Mouse (Mus musculus) heart, postnatal 0 days (tissue): ENCODE results near the gene Calr. TPM values are rescaled to one million over a fixed set of nuclear protein-coding genes. Genes with fewer than 3 reads are reported as not detected.
A peak's percentile ranks its signal among the peaks of the same experiment; 100 is the strongest.

Experiments used
- ATAC-seq: fragments of 200-750 bp; cut with Nextera tagmentation; 2 replicates; pipeline ENCODE4 v1.8.0; 2017; ENCODE audit warnings: low read depth, moderate number of reproducible peaks, moderate library complexity; ENCODE audit not compliant: insufficient read depth
- DNase-seq: peaks from one replicate; pipeline ENCODE4 v3.0.0-alpha.2; 2016; ENCODE audit warnings: low spot score
- H3K27ac ChIP-seq: fragments of 300-500 bp; sonication (generic); 2 replicates; pipeline ENCODE4 v1.5.1; 2014; ENCODE audit warnings: low read depth, mild to moderate bottlenecking
- H3K27me3 ChIP-seq: fragments of 300-500 bp; sonication (generic); 2 replicates; pipeline ENCODE4 v1.6.1; 2014; ENCODE audit warnings: low read length, mixed read lengths; ENCODE audit not compliant: control insufficient read depth, insufficient read depth
- H3K36me3 ChIP-seq: fragments of 300-500 bp; sonication (generic); replicated peaks from 2 replicates; pipeline ENCODE4 v1.6.1; 2014; ENCODE audit warnings: low read length, mixed read lengths; ENCODE audit not compliant: control insufficient read depth, insufficient read depth
- H3K4me1 ChIP-seq: fragments of 300-500 bp; sonication (generic); 2 replicates; pipeline ENCODE4 v1.6.1; 2014; ENCODE audit warnings: antibody characterized with exemption; ENCODE audit not compliant: control insufficient read depth, insufficient read depth
- H3K4me2 ChIP-seq: fragments of 300-500 bp; sonication (generic); 2 replicates; pipeline ENCODE4 v1.6.1; 2014; ENCODE audit warnings: low read depth, mild to moderate bottlenecking, low read length, moderate library complexity
- H3K4me3 ChIP-seq: fragments of 300-500 bp; sonication (generic); 2 replicates; pipeline ENCODE4 v1.5.1; 2014; ENCODE audit warnings: low read depth, low read length
- H3K9ac ChIP-seq: fragments of 300-500 bp; sonication (generic); replicated peaks from 2 replicates; pipeline ENCODE4 v1.6.1; 2014; ENCODE audit warnings: low read depth, low read length, mixed read lengths
- H3K9me3 ChIP-seq: fragments of 300-500 bp; sonication (generic); replicated peaks from 2 replicates; pipeline ENCODE4 v1.6.1; 2016; ENCODE audit warnings: low read length; ENCODE audit not compliant: control insufficient read depth
- CTCF ChIP-seq: IDR thresholded peaks from 2 replicates; pipeline ENCODE4 v1.5.1; 2016; ENCODE audit warnings: antibody characterized with exemption, control low read depth, low read depth
- EP300 ChIP-seq: IDR thresholded peaks from 2 replicates; pipeline ENCODE4 v1.6.1; 2016; ENCODE audit warnings: antibody characterized with exemption, low read depth
- WGBS: fragments of 180-500 bp; shearing (Covaris S2); extraction: QIAGEN DNeasy Blood & Tissue Kit; methylation state at CpG from one replicate; pipeline ENCODE4 v1.1.7; 2014; 5-methylcytosine and 5-hydroxymethylcytosine counted together
- polyA plus RNA-seq: library from polyadenylated mRNA; unstranded; fragments of >200 nt; fragmentation: Nextera tagmentation; extraction: Ambion mirVana; gene quantifications from 2 replicates; pipeline ENCODE4 v1.2.1, GENCODE M21; 2015
- total RNA-seq: library from RNA; depleted of rRNA; stranded (reverse); fragments of >200 nt; gene quantifications from 2 replicates; pipeline ENCODE4 v1.2.3, GENCODE M21; 2014; ENCODE audit warnings: low replicate concordance

Calr gene
- total and polyA plus RNA-seq, 2 experiments from 2014 or later, result 201 to 235 TPM

- 3% methylated on average over 51 of the region's 54 CpGs for WGBS
- TF ChIP-seq EP300 (no peak), CTCF (no peak)
- Histone ChIP-seq H3K4me1 (peaks cover 7% of the 10 kb centered on the region), H3K9ac (peak overlapping the region; percentile 27; the same call in 1 of the 2 replicates), H3K36me3 (peaks cover 18% of the 10 kb centered on the region), H3K27me3 (no peaks in the 10 kb centered on the region), H3K4me3 (peak overlapping the region; percentile 43), H3K27ac (no peak overlapping the region), H3K9me3 (no peaks in the 10 kb centered on the region), H3K4me2 (peak overlapping the region; percentile 77)
- peak; percentile 45 for ATAC-seq
- DNase-seq, result no peak
Observed at GRCm38 (mm10) chr8:84872309-84872965, 25.7 kb upstream of the Calr start.

- DNase-seq (peak; percentile 38), ATAC-seq (peak; percentile 80)
- Histone ChIP-seq H3K9me3 (no peaks in the 10 kb centered on the region), H3K4me2 (peak within 1 kb of the TSS; percentile 77), H3K9ac (peak within 1 kb of the TSS; percentile 27; the same call in 1 of the 2 replicates), H3K4me1 (peaks cover 7% of the 10 kb centered on the region), H3K27ac (no peak within 1 kb of the TSS), H3K4me3 (peak within 1 kb of the TSS; percentile 43), H3K36me3 (peaks cover 26% of the 10 kb centered on the region), H3K27me3 (no peaks in the 10 kb centered on the region)
- peak; percentile 35; the same call in 1 of the 2 replicates for TF ChIP-seq CTCF
- no peak for TF ChIP-seq EP300
- 13% methylated on average over 44 of the region's 46 CpGs for WGBS
Observed at GRCm38 (mm10) chr8:84871376-84872308, 24.9 kb upstream of the Calr start, which contains the start of gene Syce2. Gene Syce2 (plus strand): TSS chr8:84872111.

- ATAC-seq, result peak; percentile 98
- H3K4me1 ChIP-seq, result peaks cover 12% of the 10 kb centered on the region
- peak within 1 kb of the TSS; percentile 96 for H3K4me3 ChIP-seq
- peaks cover 24% of the 10 kb centered on the region for H3K36me3 ChIP-seq
- no peaks in the 10 kb centered on the region for H3K9me3 ChIP-seq
- TF ChIP-seq CTCF, result no peak
- TF ChIP-seq EP300, result no peak
- peak within 1 kb of the TSS; percentile 90 for H3K27ac ChIP-seq
- WGBS, result under 1% methylated on average over 39 of the region's 39 CpGs
- peak within 1 kb of the TSS; percentile 92 for H3K9ac ChIP-seq
- no peaks in the 10 kb centered on the region for H3K27me3 ChIP-seq
- H3K4me2 ChIP-seq, result peak within 1 kb of the TSS; percentile 94
- peak; percentile 90 for DNase-seq
Observed at GRCm38 (mm10) chr8:84856864-84857441, 10.2 kb upstream of the Calr start, which contains the start of gene Farsa. Gene Farsa (plus strand): TSS chr8:84856989.

- no peak for ATAC-seq
- Histone ChIP-seq H3K4me3 (peak overlapping the region; percentile 96; the same call in 1 of the 2 replicates), H3K27me3 (no peaks in the 10 kb centered on the region), H3K36me3 (peaks cover 19% of the 10 kb centered on the region), H3K27ac (no peak overlapping the region), H3K9me3 (no peaks in the 10 kb centered on the region), H3K9ac (no peak overlapping the region), H3K4me2 (no peak overlapping the region), H3K4me1 (peaks cover 12% of the 10 kb centered on the region)
- no peak for DNase-seq
- WGBS, result 82% methylated on average over 3 of the region's 3 CpGs
- TF ChIP-seq EP300 (no peak), CTCF (no peak)
Observed at GRCm38 (mm10) chr8:84856434-84856833, 9.7 kb upstream of the Calr start.
